Mouse (Mus musculus) megakaryocyte, embryonic 14.5 days (primary cell): ENCODE data around the gene Aqp12.

Source experiments
- FLI1 ChIP-seq: IDR thresholded peaks from 2 replicates; pipeline ENCODE4 v1.6.1; 2012; ENCODE audit warnings: low read length, inconsistent platforms, mixed read lengths
- GATA1 ChIP-seq: IDR thresholded peaks from 3 replicates; pipeline ENCODE4 v1.6.1; 2012; ENCODE audit warnings: mixed read lengths, low read length, inconsistent platforms, borderline replicate concordance

DNA sequence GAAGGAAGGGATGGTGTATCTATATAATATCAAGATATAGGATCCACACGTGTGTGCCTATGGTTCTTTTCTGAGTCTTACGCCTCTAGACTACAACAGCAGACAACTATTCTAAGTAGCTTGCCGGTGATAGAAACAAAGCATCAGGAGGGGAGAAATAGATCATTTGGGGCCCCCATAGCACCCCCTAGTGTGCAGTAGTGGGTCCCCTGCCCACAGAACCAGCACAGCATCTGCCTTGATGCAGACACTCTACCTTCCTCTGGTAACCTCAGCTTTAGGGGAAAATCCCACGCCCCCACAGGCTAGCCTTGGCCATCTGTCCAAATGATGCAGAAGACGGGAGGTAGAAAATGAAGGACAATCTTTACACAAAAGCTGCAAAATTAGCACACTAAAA lies 21.1 kb upstream of the Aqp12 start:
- TF ChIP-seq GATA1 (no peak), FLI1 (no peak)
